Mouse (Mus musculus) thymus, postnatal 0 days (tissue): ENCODE results near the gene Ybx2. TPM values are rescaled to one million over a fixed set of nuclear protein-coding genes. Genes with fewer than 3 reads are reported as not detected.

Source experiments
- microRNA-seq: library from miRNA; unstranded; fragments of <30 nt; microRNA quantifications from one replicate; pipeline ENCODE4, GENCODE M21; 2016; ENCODE audit warnings: borderline number of aligned reads
- polyA plus RNA-seq: library from polyadenylated mRNA; unstranded; fragments of >200 nt; fragmentation: Nextera tagmentation; extraction: Ambion mirVana; gene quantifications from 2 replicates; pipeline ENCODE4 v1.2.1, GENCODE M21; 2015

Ybx2 gene
- polyA plus RNA-seq, 1 experiment from 2014 or later: 2.6 TPM

Small RNA genes lying within 50 kb of the gene (microRNA-seq; reads per million reads assigned to microRNA genes)
- gene Gm44349: not detected

Other genes starting within 250 kb of the Ybx2 start
- 2.6 and 2.7 TPM in 2 replicates for gene Tnfsf12, start 239.9 kb upstream of the Ybx2 start, polyA plus RNA-seq
- 1.5 and 2.1 TPM in 2 replicates for gene Tnfsfm13, start 239.7 kb upstream of the Ybx2 start, polyA plus RNA-seq
- gene Polr2a, start 177.2 kb upstream of the Ybx2 start, polyA plus RNA-seq: 20.6 and 22.4 TPM in 2 replicates
- gene Slc35g3, start 173.8 kb upstream of the Ybx2 start, polyA plus RNA-seq: 0.14 TPM in 1 of 2 replicates, not detected in the other
- 2.5 and 2.6 TPM in 2 replicates for gene Zbtb4, start 169.9 kb upstream of the Ybx2 start, polyA plus RNA-seq
- 3.2 and 3.4 TPM in 2 replicates for gene Chrnb1, start 139.9 kb upstream of the Ybx2 start, polyA plus RNA-seq
- 0.65 and 0.84 TPM in 2 replicates for gene Fgf11, start 133.9 kb upstream of the Ybx2 start, polyA plus RNA-seq
- gene Tmem102, start 130.2 kb upstream of the Ybx2 start, polyA plus RNA-seq: 11.2 and 12.8 TPM in 2 replicates
- not detected in 2 replicates for gene Gm39566, start 120.5 kb upstream of the Ybx2 start, polyA plus RNA-seq
- not detected in 2 replicates for gene Spem2, start 117.3 kb upstream of the Ybx2 start, polyA plus RNA-seq
- not detected in 2 replicates for gene Spem1, start 113.6 kb upstream of the Ybx2 start, polyA plus RNA-seq
- 1.2 and 1.9 TPM in 2 replicates for gene Nlgn2, start 98.0 kb upstream of the Ybx2 start, polyA plus RNA-seq
- 325 and 342 TPM in 2 replicates for gene Tmem256, start 97.3 kb upstream of the Ybx2 start, polyA plus RNA-seq
- gene Plscr3, start 89.4 kb upstream of the Ybx2 start, polyA plus RNA-seq: 68.4 and 70.4 TPM in 2 replicates
- gene Tnk1, start 77.1 kb upstream of the Ybx2 start, polyA plus RNA-seq: 1.1 and 1.5 TPM in 2 replicates
- gene Tmem95, start 57.8 kb upstream of the Ybx2 start, polyA plus RNA-seq: not detected in 2 replicates
- 1.7 and 2.3 TPM in 2 replicates for gene Kctd11, start 54.4 kb upstream of the Ybx2 start, polyA plus RNA-seq
- gene Acap1, start 40.3 kb upstream of the Ybx2 start, polyA plus RNA-seq: 150 and 176 TPM in 2 replicates
- gene 2810408A11Rik, start 34.8 kb upstream of the Ybx2 start, polyA plus RNA-seq: 19.8 and 26.0 TPM in 2 replicates
- 6.2 and 7.5 TPM in 2 replicates for gene Neurl4, start 34.7 kb upstream of the Ybx2 start, polyA plus RNA-seq
- 94.8 and 106 TPM in 2 replicates for gene Gps2, start 21.9 kb upstream of the Ybx2 start, polyA plus RNA-seq
- gene Eif5a, start 13.8 kb upstream of the Ybx2 start, polyA plus RNA-seq: 2,117 and 2,260 TPM in 2 replicates
- gene Slc2a4, start 12.4 kb downstream of the Ybx2 start, polyA plus RNA-seq: 11.7 and 11.9 TPM in 2 replicates
- 14.4 and 14.8 TPM in 2 replicates for gene Cldn7, start 29.0 kb downstream of the Ybx2 start, polyA plus RNA-seq
- 24.1 and 25.6 TPM in 2 replicates for gene Ctdnep1, start 45.4 kb downstream of the Ybx2 start, polyA plus RNA-seq
- gene Elp5, start 46.7 kb downstream of the Ybx2 start, polyA plus RNA-seq: 92.6 and 98.6 TPM in 2 replicates
- 400 and 425 TPM in 2 replicates for gene Gabarap, start 55.3 kb downstream of the Ybx2 start, polyA plus RNA-seq
- gene Phf23, start 60.0 kb downstream of the Ybx2 start, polyA plus RNA-seq: 52.2 and 61.3 TPM in 2 replicates
- 20.6 and 21.0 TPM in 2 replicates for gene Dvl2, start 64.8 kb downstream of the Ybx2 start, polyA plus RNA-seq
- 105 and 107 TPM in 2 replicates for gene Acadvl, start 79.6 kb downstream of the Ybx2 start, polyA plus RNA-seq
- gene Dlg4, start 81.1 kb downstream of the Ybx2 start, polyA plus RNA-seq: 3.8 and 6.6 TPM in 2 replicates
- gene Asgr1, start 118.3 kb downstream of the Ybx2 start, polyA plus RNA-seq: 0.31 and 0.49 TPM in 2 replicates
- gene Asgr2, start 156.8 kb downstream of the Ybx2 start, polyA plus RNA-seq: 0.26 and 0.42 TPM in 2 replicates
- gene Mgl2, start 194.5 kb downstream of the Ybx2 start, polyA plus RNA-seq: 5.3 and 6.0 TPM in 2 replicates
- 3.6 and 3.7 TPM in 2 replicates for gene Clec10a, start 220.4 kb downstream of the Ybx2 start, polyA plus RNA-seq